Mouse (Mus musculus): ENCODE results near the gene Fhit. TPM values are rescaled to one million over a fixed set of nuclear protein-coding genes. Genes with fewer than 3 reads are reported as not detected.

Fhit gene
- polyA plus RNA-seq, 1 experiment from 2014 or later, result 4.5 TPM

- H3K27me3 ChIP-seq (ENCODE audit: control insufficient read depth, insufficient read depth, low read length), result no peaks in the 10 kb centered on the region
- ATAC-seq (ENCODE audit: insufficient read depth, low FRiP score, low TSS enrichment), result no peak
These were observed 860.9 kb downstream of the Fhit start for GRCm38 (mm10) chr14:10300914-10301313.

GRCm38 (mm10) chr14:10299030-10299429 lies 862.8 kb downstream of the Fhit start:
- no peak overlapping the region for H3K9ac ChIP-seq (ENCODE audit: low read length)
- ATAC-seq (ENCODE audit: insufficient read depth, low FRiP score, low TSS enrichment) (no peak), DNase-seq (ENCODE audit: low spot score) (no peak)
- 67% methylated on average over 2 of the region's 2 CpGs for WGBS
- no peaks in the 10 kb centered on the region for H3K4me1 ChIP-seq (ENCODE audit: control insufficient read depth, insufficient read depth, low read length)
- no peak overlapping the region for H3K4me3 ChIP-seq (ENCODE audit: low read depth, low read length)
- no peak overlapping the region for H3K27ac ChIP-seq (ENCODE audit: low read depth, low read length)
- no peaks in the 10 kb centered on the region for H3K36me3 ChIP-seq (ENCODE audit: control insufficient read depth, insufficient read depth, low read length)
- H3K4me2 ChIP-seq (ENCODE audit: low read depth), result no peak overlapping the region
- H3K9me3 ChIP-seq (ENCODE audit: control insufficient read depth, low read length), result no peaks in the 10 kb centered on the region
- H3K27me3 ChIP-seq (ENCODE audit: control insufficient read depth, insufficient read depth, low read length), result no peaks in the 10 kb centered on the region

More at GRCm38 (mm10) chr14:10300914-10301313, 860.9 kb downstream of the Fhit start:
- no peak overlapping the region for H3K27ac ChIP-seq (ENCODE audit: low read depth, low read length)
- DNase-seq (ENCODE audit: low spot score), result no peak
- no peaks in the 10 kb centered on the region for H3K9me3 ChIP-seq (ENCODE audit: control insufficient read depth, low read length)
- WGBS, result 65% methylated on average over 3 of the region's 3 CpGs
- no peak overlapping the region for H3K4me2 ChIP-seq (ENCODE audit: low read depth)
- H3K4me3 ChIP-seq (ENCODE audit: low read depth, low read length), result no peak overlapping the region
- no peaks in the 10 kb centered on the region for H3K36me3 ChIP-seq (ENCODE audit: control insufficient read depth, insufficient read depth, low read length)
- no peak overlapping the region for H3K9ac ChIP-seq (ENCODE audit: low read length)
- H3K4me1 ChIP-seq (ENCODE audit: control insufficient read depth, insufficient read depth, low read length), result no peaks in the 10 kb centered on the region

DNA sequence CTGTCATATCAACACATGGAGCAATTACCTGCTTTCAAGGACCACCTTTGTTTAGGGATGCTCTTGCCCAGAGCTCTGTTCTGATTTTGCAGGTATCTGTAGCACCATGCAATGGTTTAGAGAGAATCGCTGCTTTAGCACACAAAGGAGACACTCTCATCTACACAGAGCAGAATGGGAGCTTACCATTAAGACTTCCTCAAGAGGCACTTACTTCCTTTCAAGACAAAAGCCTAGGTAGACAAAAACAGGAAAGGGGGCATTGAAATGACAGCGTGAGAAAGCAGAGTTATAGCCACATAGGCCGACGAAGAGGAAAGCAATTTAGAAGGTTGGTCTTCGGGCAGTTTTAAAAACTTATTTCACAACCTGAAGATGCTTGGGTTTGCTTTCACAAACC lies 872.8 kb downstream of the Fhit start:
- H3K9ac ChIP-seq (ENCODE audit: low read length), result no peak overlapping the region
- DNase-seq (ENCODE audit: low spot score), result no peak
- H3K9me3 ChIP-seq (ENCODE audit: control insufficient read depth, low read length), result no peaks in the 10 kb centered on the region
- H3K27me3 ChIP-seq (ENCODE audit: control insufficient read depth, insufficient read depth, low read length), result no peaks in the 10 kb centered on the region
- H3K36me3 ChIP-seq (ENCODE audit: control insufficient read depth, insufficient read depth, low read length), result no peaks in the 10 kb centered on the region
- 90% methylated on average over 5 of the region's 5 CpGs for WGBS
- H3K4me2 ChIP-seq (ENCODE audit: low read depth), result no peak overlapping the region
- no peak for ATAC-seq (ENCODE audit: insufficient read depth, low FRiP score, low TSS enrichment)
- no peak overlapping the region for H3K27ac ChIP-seq (ENCODE audit: low read depth, low read length)
- H3K4me1 ChIP-seq (ENCODE audit: control insufficient read depth, insufficient read depth, low read length), result no peaks in the 10 kb centered on the region
- no peak overlapping the region for H3K4me3 ChIP-seq (ENCODE audit: low read depth, low read length)

DNA sequence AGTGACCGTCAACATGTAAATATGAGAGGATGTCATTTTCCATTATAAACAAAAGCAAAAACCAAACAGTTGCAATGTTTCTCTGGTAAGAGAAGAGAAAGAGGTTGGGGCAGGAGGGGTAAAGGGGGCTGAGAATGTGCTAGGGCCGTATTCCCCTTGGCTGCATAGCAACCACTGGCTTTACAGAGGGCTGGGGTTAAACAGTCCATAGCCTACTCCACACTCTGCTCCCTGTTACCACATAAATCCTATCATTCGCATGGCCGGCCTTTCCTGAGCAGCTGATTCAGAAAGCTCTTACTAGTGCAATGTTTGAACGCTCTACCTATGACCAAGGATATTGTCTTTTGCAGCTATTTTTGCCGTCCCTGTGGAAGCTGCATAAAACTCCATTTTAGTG lies 875.8 kb downstream of the Fhit start:
- Histone ChIP-seq H3K9ac (ENCODE audit: low read length) (no peak overlapping the region), H3K27ac (ENCODE audit: low read depth, low read length) (no peak overlapping the region), H3K4me2 (ENCODE audit: low read depth) (no peak overlapping the region), H3K36me3 (ENCODE audit: control insufficient read depth, insufficient read depth, low read length) (no peaks in the 10 kb centered on the region), H3K4me1 (ENCODE audit: control insufficient read depth, insufficient read depth, low read length) (no peaks in the 10 kb centered on the region), H3K9me3 (ENCODE audit: control insufficient read depth, low read length) (no peaks in the 10 kb centered on the region), H3K27me3 (ENCODE audit: control insufficient read depth, insufficient read depth, low read length) (no peaks in the 10 kb centered on the region), H3K4me3 (ENCODE audit: low read depth, low read length) (no peak overlapping the region)
- WGBS, result 81% methylated on average over 6 of the region's 6 CpGs
- no peak for ATAC-seq (ENCODE audit: insufficient read depth, low FRiP score, low TSS enrichment)
- no peak for DNase-seq (ENCODE audit: low spot score)

GRCm38 (mm10) chr14:10228708-10229107 lies 933.1 kb downstream of the Fhit start:
- H3K4me2 ChIP-seq (ENCODE audit: low read depth), result no peak overlapping the region
- no peak for ATAC-seq (ENCODE audit: insufficient read depth, low FRiP score, low TSS enrichment)
- 65% methylated on average over 5 of the region's 5 CpGs for WGBS
- DNase-seq (ENCODE audit: low spot score), result no peak
- no peak overlapping the region for H3K9ac ChIP-seq (ENCODE audit: low read length)
- no peak overlapping the region for H3K27ac ChIP-seq (ENCODE audit: low read depth, low read length)
- no peaks in the 10 kb centered on the region for H3K36me3 ChIP-seq (ENCODE audit: control insufficient read depth, insufficient read depth, low read length)
- H3K9me3 ChIP-seq (ENCODE audit: control insufficient read depth, low read length), result no peaks in the 10 kb centered on the region
- no peaks in the 10 kb centered on the region for H3K27me3 ChIP-seq (ENCODE audit: control insufficient read depth, insufficient read depth, low read length)
- no peaks in the 10 kb centered on the region for H3K4me1 ChIP-seq (ENCODE audit: control insufficient read depth, insufficient read depth, low read length)
- no peak overlapping the region for H3K4me3 ChIP-seq (ENCODE audit: low read depth, low read length)

- DNase-seq (ENCODE audit: low spot score) (no peak), ATAC-seq (ENCODE audit: insufficient read depth, low FRiP score, low TSS enrichment) (no peak)
- Histone ChIP-seq H3K9me3 (ENCODE audit: control insufficient read depth, low read length) (no peaks in the 10 kb centered on the region), H3K27ac (ENCODE audit: low read depth, low read length) (no peak overlapping the region), H3K4me3 (ENCODE audit: low read depth, low read length) (no peak overlapping the region), H3K27me3 (ENCODE audit: control insufficient read depth, insufficient read depth, low read length) (no peaks in the 10 kb centered on the region), H3K9ac (ENCODE audit: low read length) (no peak overlapping the region), H3K36me3 (ENCODE audit: control insufficient read depth, insufficient read depth, low read length) (no peaks in the 10 kb centered on the region), H3K4me2 (ENCODE audit: low read depth) (no peak overlapping the region), H3K4me1 (ENCODE audit: control insufficient read depth, insufficient read depth, low read length) (no peaks in the 10 kb centered on the region)
- 83% methylated on average over 2 of the region's 2 CpGs for WGBS
These were observed 940.0 kb downstream of the Fhit start for GRCm38 (mm10) chr14:10221847-10222246.

GRCm38 (mm10) chr14:10213216-10213615 lies 948.6 kb downstream of the Fhit start:
- H3K4me2 ChIP-seq (ENCODE audit: low read depth), result no peak overlapping the region
- H3K4me3 ChIP-seq (ENCODE audit: low read depth, low read length), result no peak overlapping the region
- H3K9me3 ChIP-seq (ENCODE audit: control insufficient read depth, low read length), result no peaks in the 10 kb centered on the region
- no peaks in the 10 kb centered on the region for H3K36me3 ChIP-seq (ENCODE audit: control insufficient read depth, insufficient read depth, low read length)
- peak; percentile 45 for DNase-seq (ENCODE audit: low spot score)
- 5% methylated on average over 4 of the region's 4 CpGs for WGBS
- H3K27me3 ChIP-seq (ENCODE audit: control insufficient read depth, insufficient read depth, low read length), result no peaks in the 10 kb centered on the region
- peak; percentile 76 for ATAC-seq (ENCODE audit: insufficient read depth, low FRiP score, low TSS enrichment)
- H3K9ac ChIP-seq (ENCODE audit: low read length), result no peak overlapping the region
- H3K27ac ChIP-seq (ENCODE audit: low read depth, low read length), result no peak overlapping the region
- no peaks in the 10 kb centered on the region for H3K4me1 ChIP-seq (ENCODE audit: control insufficient read depth, insufficient read depth, low read length)

DNA sequence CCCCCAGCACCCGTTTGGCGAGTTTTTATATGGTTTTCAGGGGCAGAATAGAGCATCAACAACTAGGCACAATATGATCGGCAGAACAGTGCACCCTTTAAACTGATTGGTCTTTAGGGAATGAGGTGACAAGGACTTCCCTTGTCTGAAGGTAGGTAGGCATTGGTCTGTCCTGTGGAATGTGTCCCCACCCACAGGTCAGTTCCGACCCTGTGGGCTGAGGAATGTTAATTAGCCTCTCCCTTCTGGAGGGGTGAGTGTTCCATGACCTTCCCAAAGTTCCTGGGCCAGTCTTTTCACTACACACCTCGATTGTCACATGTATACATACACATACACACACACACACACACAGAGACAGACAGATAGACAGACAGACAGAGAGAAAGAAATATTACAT lies 950.7 kb downstream of the Fhit start:
- no peaks in the 10 kb centered on the region for H3K27me3 ChIP-seq (ENCODE audit: control insufficient read depth, insufficient read depth, low read length)
- no peak overlapping the region for H3K4me3 ChIP-seq (ENCODE audit: low read depth, low read length)
- no peaks in the 10 kb centered on the region for H3K4me1 ChIP-seq (ENCODE audit: control insufficient read depth, insufficient read depth, low read length)
- H3K36me3 ChIP-seq (ENCODE audit: control insufficient read depth, insufficient read depth, low read length), result no peaks in the 10 kb centered on the region
- no peak overlapping the region for H3K4me2 ChIP-seq (ENCODE audit: low read depth)
- no peaks in the 10 kb centered on the region for H3K9me3 ChIP-seq (ENCODE audit: control insufficient read depth, low read length)
- H3K27ac ChIP-seq (ENCODE audit: low read depth, low read length), result no peak overlapping the region
- H3K9ac ChIP-seq (ENCODE audit: low read length), result no peak overlapping the region
- ATAC-seq (ENCODE audit: insufficient read depth, low FRiP score, low TSS enrichment), result no peak
- 63% methylated on average over 5 of the region's 5 CpGs for WGBS
- no peak for DNase-seq (ENCODE audit: low spot score)

DNA sequence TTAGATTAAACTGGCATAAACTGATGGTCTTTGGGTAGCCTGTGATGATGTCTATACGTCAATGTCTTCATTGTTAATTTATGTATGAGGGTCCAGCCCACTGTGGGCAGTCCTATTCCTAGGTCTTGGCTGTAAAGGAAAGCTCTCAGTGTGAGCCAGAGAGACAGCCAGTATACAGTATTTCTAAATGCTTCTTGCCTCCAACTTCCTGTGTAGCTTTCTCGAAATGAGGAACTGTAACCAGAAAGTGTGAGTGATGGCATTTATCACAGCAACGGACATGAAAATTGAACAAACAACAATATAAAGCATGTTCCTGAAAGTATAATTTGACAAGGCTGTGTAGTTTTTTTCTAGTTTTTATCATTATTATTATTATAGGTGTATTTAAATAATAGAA lies 952.8 kb downstream of the Fhit start:
- no peaks in the 10 kb centered on the region for H3K36me3 ChIP-seq (ENCODE audit: control insufficient read depth, insufficient read depth, low read length)
- H3K4me1 ChIP-seq (ENCODE audit: control insufficient read depth, insufficient read depth, low read length), result no peaks in the 10 kb centered on the region
- no peak for DNase-seq (ENCODE audit: low spot score)
- no peaks in the 10 kb centered on the region for H3K9me3 ChIP-seq (ENCODE audit: control insufficient read depth, low read length)
- 92% methylated on average over 3 of the region's 3 CpGs for WGBS
- H3K9ac ChIP-seq (ENCODE audit: low read length), result no peak overlapping the region
- H3K4me3 ChIP-seq (ENCODE audit: low read depth, low read length), result no peak overlapping the region
- no peak for ATAC-seq (ENCODE audit: insufficient read depth, low FRiP score, low TSS enrichment)
- no peak overlapping the region for H3K27ac ChIP-seq (ENCODE audit: low read depth, low read length)
- no peaks in the 10 kb centered on the region for H3K27me3 ChIP-seq (ENCODE audit: control insufficient read depth, insufficient read depth, low read length)
- no peak overlapping the region for H3K4me2 ChIP-seq (ENCODE audit: low read depth)
